Mouse (Mus musculus) heart, postnatal 0 days (tissue): ENCODE data around the gene Nes. TPM values are rescaled to one million over a fixed set of nuclear protein-coding genes. Genes with fewer than 3 reads are reported as not detected.

Source experiments
- ATAC-seq: fragments of 200-750 bp; cut with Nextera tagmentation; 2 replicates; pipeline ENCODE4 v1.8.0; 2017; ENCODE audit warnings: low read depth, moderate number of reproducible peaks, moderate library complexity; ENCODE audit not compliant: insufficient read depth
- DNase-seq: peaks from one replicate; pipeline ENCODE4 v3.0.0-alpha.2; 2016; ENCODE audit warnings: low spot score
- H3K27ac ChIP-seq: fragments of 300-500 bp; sonication (generic); 2 replicates; pipeline ENCODE4 v1.5.1; 2014; ENCODE audit warnings: low read depth, mild to moderate bottlenecking
- H3K27me3 ChIP-seq: fragments of 300-500 bp; sonication (generic); 2 replicates; pipeline ENCODE4 v1.6.1; 2014; ENCODE audit warnings: low read length, mixed read lengths; ENCODE audit not compliant: control insufficient read depth, insufficient read depth
- H3K36me3 ChIP-seq: fragments of 300-500 bp; sonication (generic); replicated peaks from 2 replicates; pipeline ENCODE4 v1.6.1; 2014; ENCODE audit warnings: low read length, mixed read lengths; ENCODE audit not compliant: control insufficient read depth, insufficient read depth
- H3K4me1 ChIP-seq: fragments of 300-500 bp; sonication (generic); 2 replicates; pipeline ENCODE4 v1.6.1; 2014; ENCODE audit warnings: antibody characterized with exemption; ENCODE audit not compliant: control insufficient read depth, insufficient read depth
- H3K4me2 ChIP-seq: fragments of 300-500 bp; sonication (generic); 2 replicates; pipeline ENCODE4 v1.6.1; 2014; ENCODE audit warnings: low read depth, mild to moderate bottlenecking, low read length, moderate library complexity
- H3K4me3 ChIP-seq: fragments of 300-500 bp; sonication (generic); 2 replicates; pipeline ENCODE4 v1.5.1; 2014; ENCODE audit warnings: low read depth, low read length
- H3K9ac ChIP-seq: fragments of 300-500 bp; sonication (generic); replicated peaks from 2 replicates; pipeline ENCODE4 v1.6.1; 2014; ENCODE audit warnings: low read depth, low read length, mixed read lengths
- H3K9me3 ChIP-seq: fragments of 300-500 bp; sonication (generic); replicated peaks from 2 replicates; pipeline ENCODE4 v1.6.1; 2016; ENCODE audit warnings: low read length; ENCODE audit not compliant: control insufficient read depth
- CTCF ChIP-seq: IDR thresholded peaks from 2 replicates; pipeline ENCODE4 v1.5.1; 2016; ENCODE audit warnings: antibody characterized with exemption, control low read depth, low read depth
- EP300 ChIP-seq: IDR thresholded peaks from 2 replicates; pipeline ENCODE4 v1.6.1; 2016; ENCODE audit warnings: antibody characterized with exemption, low read depth
- WGBS: fragments of 180-500 bp; shearing (Covaris S2); extraction: QIAGEN DNeasy Blood & Tissue Kit; methylation state at CpG from one replicate; pipeline ENCODE4 v1.1.7; 2014; 5-methylcytosine and 5-hydroxymethylcytosine counted together
- polyA plus RNA-seq: library from polyadenylated mRNA; unstranded; fragments of >200 nt; fragmentation: Nextera tagmentation; extraction: Ambion mirVana; gene quantifications from 2 replicates; pipeline ENCODE4 v1.2.1, GENCODE M21; 2015
- total RNA-seq: library from RNA; depleted of rRNA; stranded (reverse); fragments of >200 nt; gene quantifications from 2 replicates; pipeline ENCODE4 v1.2.3, GENCODE M21; 2014; ENCODE audit warnings: low replicate concordance

Gene Nes
- total and polyA plus RNA-seq, 2 experiments from 2014 or later, result 9.9 to 35.7 TPM

DNA sequence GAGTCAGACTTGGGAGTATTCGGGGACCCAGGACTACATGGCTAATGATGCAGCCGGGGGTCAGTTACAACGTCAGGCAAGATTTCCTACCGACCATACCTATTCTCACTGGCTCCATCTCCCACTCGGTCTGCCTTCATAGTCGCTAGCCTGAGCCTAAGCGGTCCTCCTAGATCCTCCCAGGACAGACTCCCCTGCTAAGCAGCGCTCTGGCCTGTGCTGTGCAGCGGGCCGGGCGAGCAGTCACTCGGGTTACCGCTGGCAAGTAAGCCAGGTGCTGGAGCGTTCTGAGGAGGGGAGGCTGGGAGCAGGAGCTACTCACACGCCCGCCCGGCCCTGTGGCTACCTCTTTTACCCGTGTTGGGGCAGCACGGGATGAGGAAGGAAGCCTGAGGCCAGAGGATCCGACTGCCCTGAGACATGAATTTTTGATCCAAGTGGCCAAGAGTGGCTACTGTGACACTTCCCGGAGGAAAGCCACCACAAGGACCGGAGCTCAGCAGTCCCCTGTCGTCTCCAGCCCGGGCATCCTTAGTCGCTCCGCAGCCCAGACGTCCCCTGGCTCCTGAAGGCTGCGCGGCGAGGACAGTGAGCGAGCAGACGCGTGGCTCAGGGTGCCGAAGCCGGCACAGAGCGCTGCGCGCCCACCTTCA, 28.5 kb downstream of the Nes start:
- peaks cover 9% of the 10 kb centered on the region for H3K4me1 ChIP-seq
- peaks cover 95% of the 10 kb centered on the region for H3K27me3 ChIP-seq
- ATAC-seq (no peak), DNase-seq (no peak)
- no peak for TF ChIP-seq EP300
- TF ChIP-seq CTCF, result no peak
- H3K9ac ChIP-seq, result no peak overlapping the region
- 2% methylated on average over 38 of the region's 38 CpGs for WGBS
- H3K9me3 ChIP-seq, result no peaks in the 10 kb centered on the region
- H3K36me3 ChIP-seq, result no peaks in the 10 kb centered on the region
- no peak overlapping the region for H3K27ac ChIP-seq
- peak overlapping the region; percentile 58; the same call in 1 of the 2 replicates for H3K4me2 ChIP-seq
- peak overlapping the region; percentile 45 for H3K4me3 ChIP-seq

DNA sequence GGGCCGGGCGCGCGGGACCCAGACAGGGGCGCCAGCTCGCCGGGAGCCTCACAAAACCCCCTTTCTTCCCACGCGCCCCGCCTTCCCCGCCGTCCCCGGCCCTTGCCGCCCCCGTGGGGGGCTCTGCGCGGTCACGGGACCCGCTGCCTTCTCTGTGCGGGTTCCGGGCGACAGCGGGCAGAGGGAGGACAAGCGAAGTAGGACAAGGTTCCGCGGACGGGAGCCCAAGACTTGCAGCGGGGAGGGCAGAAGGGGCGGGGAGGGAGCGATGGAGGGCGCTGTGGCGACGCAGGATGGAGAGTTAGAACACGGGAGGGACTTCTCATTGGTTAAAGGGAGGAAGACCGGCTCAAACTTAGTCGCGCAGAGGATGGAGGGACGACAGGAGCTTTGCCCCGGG, 29.3 kb downstream of the Nes start, which contains the start of gene Bcan:
Bcan (minus strand) TSS at position 50 of the 400 bp plus-strand sequence.
- peak within 1 kb of the TSS; percentile 58 for H3K4me2 ChIP-seq
- no peaks in the 10 kb centered on the region for H3K9me3 ChIP-seq
- H3K9ac ChIP-seq, result no peak within 1 kb of the TSS
- no peak for DNase-seq
- TF ChIP-seq EP300, result no peak
- TF ChIP-seq CTCF, result no peak
- WGBS, result 2% methylated on average over 38 of the region's 39 CpGs
- no peak within 1 kb of the TSS for H3K27ac ChIP-seq
- no peak for ATAC-seq
- H3K4me3 ChIP-seq, result peak within 1 kb of the TSS; percentile 45
- H3K4me1 ChIP-seq, result peaks cover 9% of the 10 kb centered on the region
- H3K27me3 ChIP-seq, result peaks cover 87% of the 10 kb centered on the region
- no peaks in the 10 kb centered on the region for H3K36me3 ChIP-seq

DNA sequence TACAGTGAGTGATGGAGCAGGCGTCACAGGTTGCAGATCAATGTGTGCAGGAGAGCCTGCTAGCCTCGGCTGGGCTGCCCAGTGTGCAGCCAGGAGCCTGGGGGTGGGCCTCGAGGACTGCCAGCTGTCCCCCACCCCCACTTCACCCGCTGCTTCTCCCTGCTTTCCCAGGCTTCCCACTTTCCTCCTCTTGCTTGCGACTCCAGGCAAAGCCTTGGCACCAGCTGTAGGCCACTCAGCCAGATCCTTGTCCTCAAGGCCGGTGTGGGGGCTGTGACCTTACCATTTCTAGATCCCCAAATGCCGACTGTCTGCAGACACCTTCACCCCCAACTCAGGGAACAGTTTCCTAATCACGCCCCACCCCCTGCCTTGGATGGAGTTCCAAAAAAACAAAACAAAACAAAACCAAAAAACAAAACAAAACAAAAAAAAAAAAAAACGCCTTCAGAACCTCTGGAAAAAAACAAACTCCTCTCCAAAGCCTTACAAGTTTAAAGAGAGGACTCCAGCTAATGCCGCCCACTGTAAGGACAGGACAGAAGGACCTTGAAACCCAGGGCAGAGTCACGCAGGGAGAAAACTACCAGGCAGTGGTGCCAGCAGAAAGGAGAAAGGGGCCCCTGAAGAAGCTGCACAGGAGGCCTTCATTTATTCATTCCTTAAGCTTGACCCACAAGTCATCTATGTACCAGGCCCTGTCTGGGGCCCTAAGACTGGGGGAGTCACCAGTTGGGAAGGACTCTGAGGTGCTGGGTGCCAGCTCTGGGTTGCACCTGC, 30.1 kb downstream of the Nes start:
- TF ChIP-seq CTCF (no peak), EP300 (no peak)
- no peak for DNase-seq
- Histone ChIP-seq H3K27me3 (peaks cover 78% of the 10 kb centered on the region), H3K4me2 (no peak overlapping the region), H3K9ac (no peak overlapping the region), H3K9me3 (no peaks in the 10 kb centered on the region), H3K4me1 (peaks cover 13% of the 10 kb centered on the region), H3K4me3 (0 out of 2 replicates have a peak overlapping the region, but pooled peaks have one; percentile 45), H3K27ac (no peak overlapping the region), H3K36me3 (no peaks in the 10 kb centered on the region)
- WGBS, result 17% methylated on average over 11 of the region's 11 CpGs
- ATAC-seq, result no peak

DNA sequence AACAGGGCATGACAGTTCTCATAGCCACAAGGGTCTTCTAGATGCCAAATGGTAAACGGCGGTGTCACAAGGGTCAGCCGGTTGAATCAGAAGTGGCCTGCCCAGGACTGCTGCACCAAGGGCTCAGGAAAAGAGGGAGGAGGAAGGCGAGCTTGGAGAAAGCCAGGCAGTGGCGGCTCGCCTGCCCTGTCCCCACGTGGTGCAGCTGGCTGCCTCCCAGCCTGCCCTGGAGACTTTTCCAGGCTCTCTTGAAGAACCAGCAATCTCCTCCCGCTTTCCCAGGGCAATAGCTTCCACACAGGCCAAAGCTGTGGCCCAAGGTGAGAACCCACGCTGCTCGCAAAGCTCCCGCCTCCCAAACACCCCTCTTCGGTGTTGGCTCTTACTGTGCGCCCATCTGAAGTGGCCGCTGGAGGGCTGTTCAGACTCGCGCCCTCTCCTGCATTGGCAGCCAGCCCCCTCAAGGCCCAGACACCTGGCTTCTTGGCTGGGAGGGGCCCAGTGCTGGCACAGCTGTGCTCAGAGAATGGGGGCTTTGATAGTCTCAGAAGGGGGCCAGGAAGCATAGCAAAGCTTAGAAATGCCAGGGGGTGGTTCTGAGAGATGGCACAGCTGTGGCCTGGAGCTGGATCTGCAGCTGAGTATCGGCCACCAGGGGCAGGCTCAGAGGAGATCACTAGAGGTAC, 31.6 kb downstream of the Nes start:
- Histone ChIP-seq H3K27ac (no peak overlapping the region), H3K9me3 (no peaks in the 10 kb centered on the region), H3K4me2 (no peak overlapping the region), H3K36me3 (no peaks in the 10 kb centered on the region), H3K27me3 (peaks cover 64% of the 10 kb centered on the region), H3K4me1 (peaks cover 17% of the 10 kb centered on the region), H3K4me3 (no peak overlapping the region), H3K9ac (no peak overlapping the region)
- 3% methylated on average over 17 of the region's 17 CpGs for WGBS
- TF ChIP-seq CTCF, result 0 out of 2 replicates have a peak, but pooled peaks have one; percentile 1
- TF ChIP-seq EP300, result no peak
- no peak for DNase-seq
- ATAC-seq, result no peak

DNA sequence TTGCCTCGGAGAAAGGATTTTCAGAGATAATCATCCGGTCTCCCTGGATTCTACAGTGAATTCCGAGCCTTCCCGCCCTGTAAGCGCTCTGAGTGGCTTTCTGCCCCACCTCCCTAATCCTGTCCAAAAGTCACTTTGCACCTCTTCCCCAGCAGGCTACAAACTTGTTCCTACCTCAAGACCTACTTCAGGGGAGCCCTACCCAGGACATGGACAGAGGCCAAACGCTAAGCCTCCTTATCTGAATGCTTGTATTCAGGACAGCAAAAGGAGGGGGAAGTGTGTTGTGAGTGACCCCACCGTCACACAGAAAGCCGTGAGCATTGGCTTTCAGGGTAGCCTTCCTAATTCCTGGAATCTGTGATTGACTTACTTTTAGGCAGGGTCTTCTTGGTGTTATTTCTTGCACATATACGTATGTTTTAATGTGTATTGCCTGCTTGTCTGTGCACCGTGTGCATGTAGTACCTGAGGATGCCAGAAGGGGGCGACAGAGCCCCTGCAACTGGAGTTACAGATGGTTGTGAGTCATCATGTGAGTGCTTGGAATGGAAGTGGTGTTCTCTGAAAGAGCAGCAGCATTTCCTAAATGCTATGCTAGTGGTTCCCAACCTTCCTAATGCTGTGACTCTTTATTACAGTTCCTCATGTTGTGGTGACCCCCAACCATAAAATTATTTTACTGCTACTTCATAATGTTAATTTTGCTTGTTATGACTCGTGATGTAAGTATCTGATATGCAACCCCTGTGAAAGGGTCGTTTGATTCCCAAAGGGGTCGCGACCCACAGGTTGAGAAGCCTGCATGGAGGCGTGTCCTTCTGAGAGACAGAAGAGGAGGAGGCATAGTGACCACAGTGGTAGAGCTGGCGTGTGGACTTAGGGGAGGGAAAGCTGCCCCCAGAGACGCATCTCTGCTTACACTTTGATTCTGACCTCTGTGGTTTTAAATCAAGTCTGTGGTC, 35.2 kb downstream of the Nes start:
- no peak overlapping the region for H3K4me2 ChIP-seq
- no peaks in the 10 kb centered on the region for H3K9me3 ChIP-seq
- H3K27me3 ChIP-seq, result peaks cover 27% of the 10 kb centered on the region
- WGBS, result 63% methylated on average over 18 of the region's 18 CpGs
- H3K4me1 ChIP-seq, result peaks cover 17% of the 10 kb centered on the region
- DNase-seq, result no peak
- no peak overlapping the region for H3K9ac ChIP-seq
- no peak overlapping the region for H3K27ac ChIP-seq
- peak; percentile 46 for TF ChIP-seq CTCF
- no peak for TF ChIP-seq EP300
- no peaks in the 10 kb centered on the region for H3K36me3 ChIP-seq
- H3K4me3 ChIP-seq, result no peak overlapping the region
- no peak for ATAC-seq
